Mouse (Mus musculus) liver, postnatal 0 days (tissue): ENCODE measurements at regions not wholly inside any gene's neighbourhood (a gene's known extent, or its start where the extent isn't known, plus 50 kb on each side); places are given as distances from the start of the nearest gene placed in this dataset.

ENCODE experiments used
- ATAC-seq: fragments of 200-750 bp; cut with Nextera tagmentation; 2 replicates; pipeline ENCODE4 v1.8.0; 2017; ENCODE audit warnings: mild to moderate bottlenecking, moderate library complexity
- DNase-seq: peaks from one replicate; pipeline ENCODE4 v3.0.0-alpha.2; 2016
- H3K27ac ChIP-seq: fragments of 300-500 bp; sonication (generic); 2 replicates; pipeline ENCODE4 v1.5.1; 2014; ENCODE audit warnings: antibody characterized with exemption, moderate library complexity, mild to moderate bottlenecking, low read depth
- H3K27me3 ChIP-seq: fragments of 300-500 bp; sonication (generic); 2 replicates; pipeline ENCODE4 v1.6.1; 2014; ENCODE audit warnings: low read length, control low read depth, mixed read lengths; ENCODE audit not compliant: insufficient read depth
- H3K36me3 ChIP-seq: fragments of 300-500 bp; sonication (generic); replicated peaks from 2 replicates; pipeline ENCODE4 v1.6.1; 2014; ENCODE audit warnings: mild to moderate bottlenecking, control low read depth, low read length, moderate library complexity, mixed read lengths; ENCODE audit not compliant: insufficient read depth
- H3K4me1 ChIP-seq: fragments of 300-500 bp; sonication (generic); 2 replicates; pipeline ENCODE4 v1.6.1; 2014; ENCODE audit warnings: antibody characterized with exemption, mild to moderate bottlenecking, control low read depth; ENCODE audit not compliant: insufficient read depth
- H3K4me2 ChIP-seq: fragments of 300-500 bp; sonication (generic); 2 replicates; pipeline ENCODE4 v1.6.1; 2014; ENCODE audit warnings: low read depth, mild to moderate bottlenecking, low read length, moderate library complexity, mixed read lengths
- H3K4me3 ChIP-seq: fragments of 300-500 bp; sonication (generic); 2 replicates; pipeline ENCODE4 v1.5.1; 2014; ENCODE audit warnings: low read depth, low read length
- H3K9ac ChIP-seq: fragments of 300-500 bp; sonication (generic); replicated peaks from 2 replicates; pipeline ENCODE4 v1.6.1; 2014; ENCODE audit warnings: mild to moderate bottlenecking, moderate library complexity
- H3K9me3 ChIP-seq: fragments of 300-500 bp; sonication (generic); 2 replicates; pipeline ENCODE4 v1.6.1; 2016; ENCODE audit warnings: mild to moderate bottlenecking, control low read depth, low read length, mixed read lengths
- CTCF ChIP-seq: sonication (generic); IDR thresholded peaks from 2 replicates; pipeline ENCODE4 v1.5.1; 2016; ENCODE audit warnings: antibody characterized with exemption, low read depth
- EP300 ChIP-seq: IDR thresholded peaks from 2 replicates; pipeline ENCODE4 v1.6.1; 2016; ENCODE audit warnings: antibody characterized with exemption, low read depth, mild to moderate bottlenecking
- WGBS: fragments of 180-500 bp; shearing (Covaris S2); extraction: QIAGEN DNeasy Blood & Tissue Kit; methylation state at CpG from one replicate; pipeline ENCODE4 v1.1.7; 2014; ENCODE audit not compliant: insufficient replicate concordance; 5-methylcytosine and 5-hydroxymethylcytosine counted together

GRCm38 (mm10) chr6:31192197-31192596 lies 206.3 kb upstream of the Mkln1 start:
- ATAC-seq (peak; percentile 20; the same call in 1 of the 2 replicates), DNase-seq (no peak)
- no peak overlapping the region for H3K4me3 ChIP-seq
- H3K4me2 ChIP-seq: no peak overlapping the region
- no peak overlapping the region for H3K9ac ChIP-seq
- WGBS: 70% methylated on average over 4 of the region's 4 CpGs
- H3K27ac ChIP-seq: no peak overlapping the region
- no peaks in the 10 kb centered on the region for H3K9me3 ChIP-seq
- peaks cover 2% of the 10 kb centered on the region; the same call in 1 of the 2 replicates for H3K4me1 ChIP-seq
- H3K36me3 ChIP-seq: no peaks in the 10 kb centered on the region
- H3K27me3 ChIP-seq: no peaks in the 10 kb centered on the region
- TF ChIP-seq EP300 (no peak), CTCF (no peak)

DNA sequence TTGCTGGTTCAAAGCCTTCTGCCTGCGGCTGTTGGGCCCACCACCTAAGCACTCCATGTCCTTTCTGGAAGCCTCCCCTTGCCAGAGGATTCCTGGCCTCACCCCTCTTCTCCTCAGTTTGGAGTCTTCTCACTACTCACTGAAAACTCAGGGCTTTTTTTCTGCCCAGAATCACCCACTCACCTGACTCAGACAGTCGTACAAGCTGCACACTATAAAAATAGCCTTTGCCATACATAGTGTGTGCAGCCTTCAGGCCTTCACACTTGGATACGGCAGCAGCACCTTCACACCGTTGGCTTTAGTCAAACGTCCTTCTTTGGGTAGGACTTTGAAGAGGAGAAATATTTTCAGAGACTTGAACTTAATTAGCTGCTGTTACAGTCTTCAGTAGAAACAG lies 205.3 kb upstream of the Mkln1 start:
- Histone ChIP-seq H3K27ac (no peak overlapping the region), H3K27me3 (no peaks in the 10 kb centered on the region), H3K4me1 (peaks cover 2% of the 10 kb centered on the region; the same call in 1 of the 2 replicates), H3K9ac (no peak overlapping the region), H3K36me3 (no peaks in the 10 kb centered on the region), H3K4me2 (no peak overlapping the region), H3K9me3 (no peaks in the 10 kb centered on the region), H3K4me3 (no peak overlapping the region)
- TF ChIP-seq CTCF: no peak
- ATAC-seq (no peak), DNase-seq (no peak)
- WGBS: 74% methylated on average over 5 of the region's 5 CpGs

DNA sequence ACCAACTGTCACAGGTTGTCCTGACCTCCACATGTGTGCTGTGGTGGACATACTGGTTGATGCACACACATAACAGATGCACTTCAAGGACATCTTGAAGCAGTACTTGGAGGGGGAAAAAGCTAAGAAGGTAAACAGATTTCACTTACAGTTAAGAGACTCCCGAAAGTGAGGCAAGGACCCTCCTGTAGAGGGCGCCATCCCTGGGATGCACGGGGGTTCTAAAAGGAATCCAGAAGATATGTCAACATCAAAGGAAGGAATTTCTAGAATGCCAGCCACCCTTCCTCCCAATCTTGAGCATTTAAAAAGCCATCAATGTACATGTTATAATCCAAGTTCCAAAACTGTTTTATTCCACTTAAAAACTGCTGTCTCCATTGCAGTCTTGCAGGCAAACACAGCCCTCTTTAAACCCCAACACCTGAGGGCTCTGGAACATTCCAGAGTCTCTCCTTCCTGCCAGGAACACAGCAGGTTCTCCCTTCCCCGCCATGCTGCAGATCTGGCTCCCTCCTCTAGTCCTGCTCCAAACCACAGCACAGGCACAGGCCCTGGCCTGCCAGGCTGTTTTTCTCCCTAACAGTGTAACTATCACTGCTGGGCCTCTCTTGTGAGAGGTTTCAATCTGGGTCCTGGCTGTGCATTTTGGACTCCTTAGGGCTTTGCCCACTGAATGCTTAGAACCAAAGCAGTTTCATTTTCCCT lies 200.8 kb upstream of the Mkln1 start:
- Histone ChIP-seq H3K27ac (no peak overlapping the region), H3K36me3 (no peaks in the 10 kb centered on the region), H3K27me3 (no peaks in the 10 kb centered on the region), H3K4me3 (no peak overlapping the region), H3K4me1 (no peaks in the 10 kb centered on the region), H3K4me2 (no peak overlapping the region), H3K9ac (no peak overlapping the region), H3K9me3 (no peaks in the 10 kb centered on the region)
- no peak for TF ChIP-seq EP300
- TF ChIP-seq CTCF: peak; percentile 52
- DNase-seq (no peak), ATAC-seq (no peak)
- 51% methylated on average over 4 of the region's 4 CpGs for WGBS

DNA sequence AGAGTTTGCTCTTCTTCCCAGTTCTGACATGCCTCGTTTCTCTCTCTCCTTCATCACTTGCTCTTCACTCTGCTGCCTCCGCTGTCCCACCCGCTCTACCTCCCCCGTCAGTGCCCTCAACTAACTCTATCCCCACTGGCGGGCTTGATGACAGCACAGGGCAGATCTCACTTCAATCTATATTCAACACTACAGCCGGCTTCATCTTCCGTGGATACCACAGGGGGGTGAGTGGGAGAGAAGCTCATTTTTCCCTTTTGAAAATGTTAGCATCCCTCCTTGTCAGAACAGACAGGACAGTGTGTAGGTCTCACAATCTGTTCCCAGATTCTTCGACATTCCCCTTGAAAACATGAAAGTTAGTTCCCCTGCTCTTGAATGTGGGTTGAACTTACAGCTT lies 200.2 kb upstream of the Mkln1 start:
- no peak for TF ChIP-seq CTCF
- no peak for TF ChIP-seq EP300
- Histone ChIP-seq H3K27me3 (no peaks in the 10 kb centered on the region), H3K4me3 (no peak overlapping the region), H3K4me2 (no peak overlapping the region), H3K9me3 (no peaks in the 10 kb centered on the region), H3K9ac (no peak overlapping the region), H3K4me1 (no peaks in the 10 kb centered on the region), H3K27ac (no peak overlapping the region), H3K36me3 (no peaks in the 10 kb centered on the region)
- 74% methylated on average over 8 of the region's 8 CpGs for WGBS
- no peak for DNase-seq
- no peak for ATAC-seq

GRCm38 (mm10) chr6:31200705-31201104 lies 197.8 kb upstream of the Mkln1 start:
- H3K9me3 ChIP-seq: no peaks in the 10 kb centered on the region
- no peaks in the 10 kb centered on the region for H3K4me1 ChIP-seq
- H3K36me3 ChIP-seq: no peaks in the 10 kb centered on the region
- DNase-seq (no peak), ATAC-seq (no peak)
- H3K27ac ChIP-seq: no peak overlapping the region
- no peak overlapping the region for H3K4me3 ChIP-seq
- H3K9ac ChIP-seq: no peak overlapping the region
- WGBS: 70% methylated on average over 3 of the region's 3 CpGs
- no peak for TF ChIP-seq EP300
- TF ChIP-seq CTCF: no peak
- H3K4me2 ChIP-seq: no peak overlapping the region
- no peaks in the 10 kb centered on the region for H3K27me3 ChIP-seq

DNA sequence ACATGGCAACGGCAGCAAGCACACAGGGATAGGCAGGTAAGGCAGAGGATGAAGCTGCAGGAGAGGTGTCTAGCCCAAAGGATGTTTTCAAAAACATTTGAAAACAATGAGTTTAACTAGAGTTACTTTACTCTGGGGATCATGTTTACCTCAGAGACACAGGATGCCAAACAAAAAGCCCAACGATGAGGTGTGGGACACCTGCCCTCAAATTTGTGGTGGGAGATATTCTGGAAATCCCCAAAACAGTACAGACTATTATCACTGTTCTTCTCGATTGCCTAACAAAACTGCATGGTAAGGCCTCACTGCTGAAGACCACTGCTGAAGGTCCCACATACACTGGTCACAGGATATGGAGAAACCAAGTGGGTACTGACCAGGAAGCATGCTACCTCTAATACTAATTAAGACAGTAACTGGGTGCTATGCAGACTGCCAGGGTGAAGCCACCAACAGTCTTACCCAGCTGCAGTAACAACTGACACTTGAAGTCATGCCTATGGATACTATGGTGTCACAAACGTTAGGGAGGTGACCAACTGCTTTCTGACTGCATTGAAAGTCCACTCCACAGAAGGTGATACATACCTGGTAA lies 197.1 kb upstream of the Mkln1 start:
- no peak for TF ChIP-seq EP300
- no peak for TF ChIP-seq CTCF
- Histone ChIP-seq H3K4me2 (no peak overlapping the region), H3K9ac (no peak overlapping the region), H3K27ac (no peak overlapping the region), H3K4me3 (no peak overlapping the region), H3K27me3 (no peaks in the 10 kb centered on the region), H3K4me1 (no peaks in the 10 kb centered on the region), H3K36me3 (no peaks in the 10 kb centered on the region), H3K9me3 (no peaks in the 10 kb centered on the region)
- no peak for DNase-seq
- ATAC-seq: no peak
- 77% methylated on average over 4 of the region's 4 CpGs for WGBS

DNA sequence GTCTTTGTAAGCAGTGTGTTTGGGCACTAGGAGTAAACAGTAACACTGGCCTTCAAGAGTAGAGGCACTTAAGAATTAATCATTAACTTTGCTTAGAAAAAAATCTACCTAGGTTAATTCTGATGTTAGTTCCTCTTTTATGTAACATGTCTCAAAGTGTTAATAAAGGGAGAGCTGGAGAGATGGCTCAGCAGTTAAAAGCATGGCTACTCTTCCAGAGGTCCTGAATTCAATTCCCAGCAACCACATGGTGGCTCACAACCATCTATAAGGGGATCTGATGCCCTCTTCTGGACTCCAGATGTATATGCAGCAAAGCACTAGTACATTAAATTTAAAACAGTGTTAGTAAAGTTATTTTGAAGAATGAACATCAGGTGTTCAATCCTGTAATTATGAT lies 195.9 kb upstream of the Mkln1 start:
- Histone ChIP-seq H3K36me3 (no peaks in the 10 kb centered on the region), H3K9ac (no peak overlapping the region), H3K4me3 (no peak overlapping the region), H3K27ac (no peak overlapping the region), H3K27me3 (no peaks in the 10 kb centered on the region), H3K4me1 (no peaks in the 10 kb centered on the region), H3K4me2 (no peak overlapping the region), H3K9me3 (no peaks in the 10 kb centered on the region)
- no peak for DNase-seq
- TF ChIP-seq EP300 (no peak), CTCF (peak; percentile 21; the same call in 1 of the 2 replicates)
- ATAC-seq: no peak
